Mouse (Mus musculus) liver, embryonic 16.5 days (tissue): Measurements from ENCODE around the gene Adap2. TPM values are rescaled to one million over a fixed set of nuclear protein-coding genes. Genes with fewer than 3 reads are reported as not detected.

Experiments
- ATAC-seq: fragments of 200-750 bp; cut with Nextera tagmentation; 2 replicates; pipeline ENCODE4 v1.8.0; 2017; ENCODE audit warnings: low read depth, mild to moderate bottlenecking, moderate number of reproducible peaks, moderate library complexity
- H3K27ac ChIP-seq: fragments of 300-500 bp; sonication (generic); 2 replicates; pipeline ENCODE4 v1.5.1; 2014; ENCODE audit warnings: mild to moderate bottlenecking, low read length
- H3K27me3 ChIP-seq: fragments of 300-500 bp; sonication (generic); 2 replicates; pipeline ENCODE4 v1.6.1; 2014; ENCODE audit warnings: low read depth, low read length, mixed read lengths; ENCODE audit not compliant: control insufficient read depth, insufficient read depth
- H3K36me3 ChIP-seq: fragments of 300-500 bp; sonication (generic); 2 replicates; pipeline ENCODE4 v1.6.1; 2014; ENCODE audit warnings: mild to moderate bottlenecking; ENCODE audit not compliant: control insufficient read depth, insufficient read depth
- H3K4me1 ChIP-seq: fragments of 300-500 bp; sonication (generic); 2 replicates; pipeline ENCODE4 v1.6.1; 2014; ENCODE audit warnings: low read depth, low read length, mixed read lengths; ENCODE audit not compliant: control insufficient read depth
- H3K4me2 ChIP-seq: fragments of 300-500 bp; sonication (generic); 2 replicates; pipeline ENCODE4 v1.6.1; 2014; ENCODE audit warnings: low read depth, low read length, mixed read lengths
- H3K4me3 ChIP-seq: fragments of 300-500 bp; sonication (generic); 2 replicates; pipeline ENCODE4 v1.5.1; 2014; ENCODE audit warnings: low read depth, mild to moderate bottlenecking, low read length
- H3K9ac ChIP-seq: fragments of 300-500 bp; sonication (generic); 2 replicates; pipeline ENCODE4 v1.6.1; 2014; ENCODE audit warnings: low read depth, low read length
- H3K9me3 ChIP-seq: fragments of 300-500 bp; sonication (generic); replicated peaks from 2 replicates; pipeline ENCODE4 v1.6.1; 2016; ENCODE audit warnings: low read length; ENCODE audit not compliant: control insufficient read depth
- WGBS: fragments of 180-500 bp; shearing (Covaris S2); extraction: QIAGEN DNeasy Blood & Tissue Kit; methylation state at CpG from one replicate; pipeline ENCODE4 v1.1.7; 2014; ENCODE audit not compliant: insufficient replicate concordance; 5-methylcytosine and 5-hydroxymethylcytosine counted together
- polyA plus RNA-seq: library from polyadenylated mRNA; unstranded; fragments of >200 nt; fragmentation: Nextera tagmentation; extraction: Ambion mirVana; gene quantifications from 2 replicates; pipeline ENCODE4 v1.2.1, GENCODE M21; 2015

Adap2 gene
- polyA plus RNA-seq: 7.0 and 7.3 TPM in 2 replicates

- peak; percentile 93 for ATAC-seq
- H3K36me3 ChIP-seq: no peaks in the 10 kb centered on the region
- peaks cover 14% of the 10 kb centered on the region for H3K27me3 ChIP-seq
- H3K9me3 ChIP-seq: no peaks in the 10 kb centered on the region
- peak within 1 kb of the TSS; percentile 72 for H3K4me3 ChIP-seq
- peak within 1 kb of the TSS; percentile 72 for H3K9ac ChIP-seq
- H3K4me2 ChIP-seq: peak within 1 kb of the TSS; percentile 87
- no peak within 1 kb of the TSS for H3K27ac ChIP-seq
- 1% methylated on average over 46 of the region's 47 CpGs for whole genome bisulfite sequencing
- H3K4me1 ChIP-seq: peaks cover 13% of the 10 kb centered on the region
Measured at GRCm38 (mm10) chr11:80153857-80154495, at the start of gene Adap2. Gene Adap2 (plus strand): TSS chr11:80154105.

GRCm38 (mm10) chr11:80104407-80104806, 49.5 kb upstream of the Adap2 start:
- 75% methylated on average over 1 of the region's 1 CpGs for WGBS
- Histone ChIP-seq H3K4me3 (no peak overlapping the region), H3K4me1 (peaks cover 8% of the 10 kb centered on the region), H3K9ac (no peak overlapping the region), H3K27ac (no peak overlapping the region), H3K4me2 (no peak overlapping the region), H3K9me3 (no peaks in the 10 kb centered on the region), H3K36me3 (peaks cover 64% of the 10 kb centered on the region), H3K27me3 (no peaks in the 10 kb centered on the region)
- no peak for ATAC-seq

- Histone ChIP-seq H3K4me3 (no peak overlapping the region), H3K4me2 (no peak overlapping the region), H3K27me3 (no peaks in the 10 kb centered on the region), H3K36me3 (peaks cover 58% of the 10 kb centered on the region), H3K4me1 (no peaks in the 10 kb centered on the region), H3K9me3 (no peaks in the 10 kb centered on the region), H3K9ac (no peak overlapping the region), H3K27ac (no peak overlapping the region)
- WGBS: 76% methylated on average over 1 of the region's 1 CpGs
- ATAC-seq: no peak
Measured at GRCm38 (mm10) chr11:80116411-80116810, 37.5 kb upstream of the Adap2 start.

GRCm38 (mm10) chr11:80132050-80132449, 21.9 kb upstream of the Adap2 start:
- Histone ChIP-seq H3K36me3 (peaks cover 56% of the 10 kb centered on the region), H3K9ac (no peak overlapping the region), H3K27me3 (no peaks in the 10 kb centered on the region), H3K4me3 (no peak overlapping the region), H3K9me3 (no peaks in the 10 kb centered on the region), H3K4me1 (no peaks in the 10 kb centered on the region), H3K27ac (no peak overlapping the region), H3K4me2 (no peak overlapping the region)
- WGBS: 61% methylated on average over 1 of the region's 1 CpGs
- no peak for ATAC-seq

- peaks cover 51% of the 10 kb centered on the region for H3K36me3 ChIP-seq
- no peak for ATAC-seq
Measured at GRCm38 (mm10) chr11:80134744-80135143, 19.2 kb upstream of the Adap2 start.

GRCm38 (mm10) chr11:80135954-80136683, 17.8 kb upstream of the Adap2 start:
- 91% methylated on average over 11 of the region's 11 CpGs for WGBS
- ATAC-seq: no peak
- Histone ChIP-seq H3K27ac (no peak overlapping the region), H3K27me3 (no peaks in the 10 kb centered on the region), H3K9ac (no peak overlapping the region), H3K4me1 (no peaks in the 10 kb centered on the region), H3K4me3 (no peak overlapping the region), H3K4me2 (no peak overlapping the region), H3K9me3 (no peaks in the 10 kb centered on the region), H3K36me3 (peaks cover 47% of the 10 kb centered on the region)

More at GRCm38 (mm10) chr11:80134744-80135143, 19.2 kb upstream of the Adap2 start:
- WGBS: 56% methylated on average over 4 of the region's 4 CpGs
- H3K9ac ChIP-seq: no peak overlapping the region
- H3K9me3 ChIP-seq: no peaks in the 10 kb centered on the region
- no peaks in the 10 kb centered on the region for H3K4me1 ChIP-seq
- no peak overlapping the region for H3K4me3 ChIP-seq
- H3K27ac ChIP-seq: no peak overlapping the region
- no peaks in the 10 kb centered on the region for H3K27me3 ChIP-seq
- H3K4me2 ChIP-seq: no peak overlapping the region

- Histone ChIP-seq H3K27ac (no peak overlapping the region), H3K4me2 (no peak overlapping the region), H3K9me3 (no peaks in the 10 kb centered on the region), H3K9ac (no peak overlapping the region), H3K4me1 (no peaks in the 10 kb centered on the region), H3K4me3 (no peak overlapping the region), H3K27me3 (no peaks in the 10 kb centered on the region), H3K36me3 (peaks cover 43% of the 10 kb centered on the region)
- 91% methylated on average over 13 of the region's 13 CpGs for WGBS
- ATAC-seq: no peak
Measured at GRCm38 (mm10) chr11:80136786-80137185, 17.1 kb upstream of the Adap2 start.

GRCm38 (mm10) chr11:80137773-80138172, 16.1 kb upstream of the Adap2 start:
- Histone ChIP-seq H3K27ac (no peak overlapping the region), H3K36me3 (peaks cover 33% of the 10 kb centered on the region), H3K9me3 (no peaks in the 10 kb centered on the region), H3K4me3 (no peak overlapping the region), H3K4me2 (no peak overlapping the region), H3K9ac (no peak overlapping the region), H3K4me1 (peaks cover 5% of the 10 kb centered on the region), H3K27me3 (no peaks in the 10 kb centered on the region)
- 83% methylated on average over 5 of the region's 5 CpGs for WGBS
- no peak for ATAC-seq
